Mouse (Mus musculus) liver, embryonic 16.5 days (tissue): ENCODE results near the gene Apex1. TPM values are rescaled to one million over a fixed set of nuclear protein-coding genes. Genes with fewer than 3 reads are reported as not detected.

Experiments
- ATAC-seq: fragments of 200-750 bp; cut with Nextera tagmentation; 2 replicates; pipeline ENCODE4 v1.8.0; 2017; ENCODE audit warnings: low read depth, mild to moderate bottlenecking, moderate number of reproducible peaks, moderate library complexity
- H3K27ac ChIP-seq: fragments of 300-500 bp; sonication (generic); 2 replicates; pipeline ENCODE4 v1.5.1; 2014; ENCODE audit warnings: mild to moderate bottlenecking, low read length
- H3K27me3 ChIP-seq: fragments of 300-500 bp; sonication (generic); 2 replicates; pipeline ENCODE4 v1.6.1; 2014; ENCODE audit warnings: low read depth, low read length, mixed read lengths; ENCODE audit not compliant: control insufficient read depth, insufficient read depth
- H3K36me3 ChIP-seq: fragments of 300-500 bp; sonication (generic); 2 replicates; pipeline ENCODE4 v1.6.1; 2014; ENCODE audit warnings: mild to moderate bottlenecking; ENCODE audit not compliant: control insufficient read depth, insufficient read depth
- H3K4me1 ChIP-seq: fragments of 300-500 bp; sonication (generic); 2 replicates; pipeline ENCODE4 v1.6.1; 2014; ENCODE audit warnings: low read depth, low read length, mixed read lengths; ENCODE audit not compliant: control insufficient read depth
- H3K4me2 ChIP-seq: fragments of 300-500 bp; sonication (generic); 2 replicates; pipeline ENCODE4 v1.6.1; 2014; ENCODE audit warnings: low read depth, low read length, mixed read lengths
- H3K4me3 ChIP-seq: fragments of 300-500 bp; sonication (generic); 2 replicates; pipeline ENCODE4 v1.5.1; 2014; ENCODE audit warnings: low read depth, mild to moderate bottlenecking, low read length
- H3K9ac ChIP-seq: fragments of 300-500 bp; sonication (generic); 2 replicates; pipeline ENCODE4 v1.6.1; 2014; ENCODE audit warnings: low read depth, low read length
- H3K9me3 ChIP-seq: fragments of 300-500 bp; sonication (generic); replicated peaks from 2 replicates; pipeline ENCODE4 v1.6.1; 2016; ENCODE audit warnings: low read length; ENCODE audit not compliant: control insufficient read depth
- WGBS: fragments of 180-500 bp; shearing (Covaris S2); extraction: QIAGEN DNeasy Blood & Tissue Kit; methylation state at CpG from one replicate; pipeline ENCODE4 v1.1.7; 2014; ENCODE audit not compliant: insufficient replicate concordance; 5-methylcytosine and 5-hydroxymethylcytosine counted together
- polyA plus RNA-seq: library from polyadenylated mRNA; unstranded; fragments of >200 nt; fragmentation: Nextera tagmentation; extraction: Ambion mirVana; gene quantifications from 2 replicates; pipeline ENCODE4 v1.2.1, GENCODE M21; 2015

Apex1 gene
- polyA plus RNA-seq, 1 experiment from 2014 or later, result 61.8 TPM

- 58% methylated on average over 4 of the region's 4 CpGs for WGBS
Measured at GRCm38 (mm10) chr14:50973700-50974099, 48.9 kb downstream of the Apex1 start.

GRCm38 (mm10) chr14:50975001-50975400 is 50.2 kb downstream of the Apex1 start:
- Histone ChIP-seq H3K4me2 (no peak overlapping the region), H3K36me3 (no peaks in the 10 kb centered on the region), H3K9ac (no peak overlapping the region), H3K4me3 (no peak overlapping the region), H3K9me3 (no peaks in the 10 kb centered on the region), H3K4me1 (no peaks in the 10 kb centered on the region), H3K27ac (no peak overlapping the region), H3K27me3 (no peaks in the 10 kb centered on the region)
- no peak for ATAC-seq
- 48% methylated on average over 5 of the region's 5 CpGs for WGBS

More at GRCm38 (mm10) chr14:50973700-50974099, 48.9 kb downstream of the Apex1 start:
- no peak for ATAC-seq
- no peak overlapping the region for H3K9ac ChIP-seq
- H3K4me2 ChIP-seq, result no peak overlapping the region
- H3K4me1 ChIP-seq, result no peaks in the 10 kb centered on the region
- no peaks in the 10 kb centered on the region for H3K27me3 ChIP-seq
- H3K4me3 ChIP-seq, result no peak overlapping the region
- H3K36me3 ChIP-seq, result no peaks in the 10 kb centered on the region
- no peak overlapping the region for H3K27ac ChIP-seq
- no peaks in the 10 kb centered on the region for H3K9me3 ChIP-seq

- H3K27me3 ChIP-seq, result no peaks in the 10 kb centered on the region
- no peak for ATAC-seq
- H3K9ac ChIP-seq, result no peak overlapping the region
- H3K4me3 ChIP-seq, result no peak overlapping the region
- H3K4me1 ChIP-seq, result peaks cover 3% of the 10 kb centered on the region; the same call in 1 of the 2 replicates
- WGBS, result 26% methylated on average over 9 of the region's 9 CpGs
- no peaks in the 10 kb centered on the region for H3K36me3 ChIP-seq
- H3K27ac ChIP-seq, result no peak overlapping the region
- no peak overlapping the region for H3K4me2 ChIP-seq
- no peaks in the 10 kb centered on the region for H3K9me3 ChIP-seq
Measured at GRCm38 (mm10) chr14:50976674-50977073, 51.9 kb downstream of the Apex1 start.

Other genes starting within 250 kb of the Apex1 start
- not detected in 2 replicates for gene Olfr747, start 231.8 kb upstream of the Apex1 start, polyA plus RNA-seq
- gene Olfr748, start 217.6 kb upstream of the Apex1 start, polyA plus RNA-seq, result not detected in 2 replicates
- gene Olfr749, start 179.9 kb upstream of the Apex1 start, polyA plus RNA-seq, result not detected in 2 replicates
- 14.6 TPM in 2 replicates for gene Ttc5, start 139.4 kb upstream of the Apex1 start, polyA plus RNA-seq
- gene Ccnb1ip1, start 117.2 kb upstream of the Apex1 start, polyA plus RNA-seq, result not detected in 2 replicates
- gene Parp2, start 117.1 kb upstream of the Apex1 start, polyA plus RNA-seq, result 28.9 and 31.0 TPM in 2 replicates
- 3.2 and 3.7 TPM in 2 replicates for gene Tep1, start 54.4 kb upstream of the Apex1 start, polyA plus RNA-seq
- gene Klhl33, start 27.5 kb upstream of the Apex1 start, polyA plus RNA-seq, result 0.08 and 0.11 TPM in 2 replicates
- 53.3 and 54.4 TPM in 2 replicates for gene Osgep, start 75 bp upstream of the Apex1 start, polyA plus RNA-seq
- gene Pip4p1, start 5.9 kb downstream of the Apex1 start, polyA plus RNA-seq, result 22.8 and 24.9 TPM in 2 replicates
- 75.2 and 83.1 TPM in 2 replicates for gene Pnp, start 6.1 kb downstream of the Apex1 start, polyA plus RNA-seq
- not detected in 2 replicates for gene Gm49342, start 19.5 kb downstream of the Apex1 start, polyA plus RNA-seq
- gene Pnp2, start 31.0 kb downstream of the Apex1 start, polyA plus RNA-seq, result 10.6 and 11.0 TPM in 2 replicates
- gene Rnase10, start 82.8 kb downstream of the Apex1 start, polyA plus RNA-seq, result 0.09 TPM in 1 of 2 replicates, not detected in the other
- gene Rnase9, start 116.9 kb downstream of the Apex1 start, polyA plus RNA-seq, result not detected in 2 replicates
- gene Rnase11, start 125.2 kb downstream of the Apex1 start, polyA plus RNA-seq, result not detected in 2 replicates
- gene Rnase12, start 132.7 kb downstream of the Apex1 start, polyA plus RNA-seq, result 1.7 and 2.0 TPM in 2 replicates
- gene Olfr750, start 149.5 kb downstream of the Apex1 start, polyA plus RNA-seq, result not detected in 2 replicates
- gene Rnase4, start 166.1 kb downstream of the Apex1 start, polyA plus RNA-seq, result 19.7 and 23.1 TPM in 2 replicates
- 6.7 and 8.4 TPM in 2 replicates for gene Ang, start 166.2 kb downstream of the Apex1 start, polyA plus RNA-seq
- gene Eddm3b, start 189.5 kb downstream of the Apex1 start, polyA plus RNA-seq, result not detected in 2 replicates
- gene Rnase6, start 198.9 kb downstream of the Apex1 start, polyA plus RNA-seq, result 2.7 and 3.2 TPM in 2 replicates
- 0.27 and 2.1 TPM in 2 replicates for gene Rnase1, start 221.8 kb downstream of the Apex1 start, polyA plus RNA-seq
- gene Rnase2b, start 237.3 kb downstream of the Apex1 start, polyA plus RNA-seq, result not detected in 2 replicates